Mouse (Mus musculus) T-helper 17 cell (primary cell): ENCODE results near the gene Zdhhc7.

Experiments
- in situ Hi-C, 2 experiments: fragments of 300-600 bp; cut with MboI, MseI; formaldehyde crosslinking; loops; 1 replicate in 1 of 2; 2 replicates in 1 of 2; pipeline ENCODE4 v1.15.1; 2025; ENCODE audit warnings: high pct_unique_total_duplicates in 2 of 2

Zdhhc7 gene

GRCm38 (mm10) chr8:120036578-120036977 is 64.7 kb downstream of the Zdhhc7 start:
- in situ Hi-C loops: no loop called here

GRCm38 (mm10) chr8:120036111-120036510 is 65.2 kb downstream of the Zdhhc7 start:
- in situ Hi-C loops: no loop called here

- in situ Hi-C loops: no loop called here
Measured at GRCm38 (mm10) chr8:120034471-120034870, 66.8 kb downstream of the Zdhhc7 start.

- in situ Hi-C loops: no loop called here
Measured at GRCm38 (mm10) chr8:120032549-120033208, 68.6 kb downstream of the Zdhhc7 start.
